Mouse (Mus musculus) embryonic facial prominence, embryonic 15.5 days (tissue): ENCODE results near the gene Ddit4. TPM values are rescaled to one million over a fixed set of nuclear protein-coding genes. Genes with fewer than 3 reads are reported as not detected.

ENCODE experiments used
- ATAC-seq: fragments of 200-750 bp; cut with Nextera tagmentation; 2 replicates; pipeline ENCODE4 v1.8.0; 2017; ENCODE audit warnings: low read depth, moderate TSS enrichment; ENCODE audit not compliant: insufficient number of reproducible peaks, low FRiP score, low TSS enrichment
- H3K27ac ChIP-seq: fragments of 300-500 bp; sonication (generic); replicated peaks from 2 replicates; pipeline ENCODE4 v1.5.1; 2015; ENCODE audit warnings: mild to moderate bottlenecking, inconsistent platforms
- H3K27me3 ChIP-seq: fragments of 300-500 bp; sonication (generic); 2 replicates; pipeline ENCODE4 v1.6.1; 2015; ENCODE audit warnings: inconsistent platforms
- H3K36me3 ChIP-seq: fragments of 300-500 bp; sonication (generic); 2 replicates; pipeline ENCODE4 v1.6.1; 2015; ENCODE audit warnings: mild to moderate bottlenecking, inconsistent platforms
- H3K4me1 ChIP-seq: fragments of 300-500 bp; sonication (generic); 2 replicates; pipeline ENCODE4 v1.6.1; 2015; ENCODE audit warnings: inconsistent platforms
- H3K4me2 ChIP-seq: fragments of 300-500 bp; sonication (generic); replicated peaks from 2 replicates; pipeline ENCODE4 v1.6.1; 2015; ENCODE audit warnings: mild to moderate bottlenecking, inconsistent platforms
- H3K4me3 ChIP-seq: fragments of 300-500 bp; sonication (generic); replicated peaks from 2 replicates; pipeline ENCODE4 v1.5.1; 2015; ENCODE audit warnings: mild to moderate bottlenecking, inconsistent platforms
- H3K9ac ChIP-seq: fragments of 300-500 bp; sonication (generic); 2 replicates; pipeline ENCODE4 v1.6.1; 2015; ENCODE audit warnings: inconsistent platforms
- H3K9me3 ChIP-seq: fragments of 300-500 bp; sonication (generic); replicated peaks from 2 replicates; pipeline ENCODE4 v1.6.1; 2016; ENCODE audit warnings: inconsistent platforms
- WGBS: fragments of 180-500 bp; shearing (Covaris S2); methylation state at CpG from one replicate; pipeline ENCODE4 v1.1.7; 2015; 5-methylcytosine and 5-hydroxymethylcytosine counted together
- polyA plus RNA-seq: library from polyadenylated mRNA; unstranded; fragments of >200 nt; fragmentation: Nextera tagmentation; extraction: Ambion mirVana; gene quantifications from 2 replicates; pipeline ENCODE4 v1.2.1, GENCODE M21; 2015

Gene Ddit4
- polyA plus RNA-seq, 1 experiment from 2014 or later, result 89.1 TPM

DNA sequence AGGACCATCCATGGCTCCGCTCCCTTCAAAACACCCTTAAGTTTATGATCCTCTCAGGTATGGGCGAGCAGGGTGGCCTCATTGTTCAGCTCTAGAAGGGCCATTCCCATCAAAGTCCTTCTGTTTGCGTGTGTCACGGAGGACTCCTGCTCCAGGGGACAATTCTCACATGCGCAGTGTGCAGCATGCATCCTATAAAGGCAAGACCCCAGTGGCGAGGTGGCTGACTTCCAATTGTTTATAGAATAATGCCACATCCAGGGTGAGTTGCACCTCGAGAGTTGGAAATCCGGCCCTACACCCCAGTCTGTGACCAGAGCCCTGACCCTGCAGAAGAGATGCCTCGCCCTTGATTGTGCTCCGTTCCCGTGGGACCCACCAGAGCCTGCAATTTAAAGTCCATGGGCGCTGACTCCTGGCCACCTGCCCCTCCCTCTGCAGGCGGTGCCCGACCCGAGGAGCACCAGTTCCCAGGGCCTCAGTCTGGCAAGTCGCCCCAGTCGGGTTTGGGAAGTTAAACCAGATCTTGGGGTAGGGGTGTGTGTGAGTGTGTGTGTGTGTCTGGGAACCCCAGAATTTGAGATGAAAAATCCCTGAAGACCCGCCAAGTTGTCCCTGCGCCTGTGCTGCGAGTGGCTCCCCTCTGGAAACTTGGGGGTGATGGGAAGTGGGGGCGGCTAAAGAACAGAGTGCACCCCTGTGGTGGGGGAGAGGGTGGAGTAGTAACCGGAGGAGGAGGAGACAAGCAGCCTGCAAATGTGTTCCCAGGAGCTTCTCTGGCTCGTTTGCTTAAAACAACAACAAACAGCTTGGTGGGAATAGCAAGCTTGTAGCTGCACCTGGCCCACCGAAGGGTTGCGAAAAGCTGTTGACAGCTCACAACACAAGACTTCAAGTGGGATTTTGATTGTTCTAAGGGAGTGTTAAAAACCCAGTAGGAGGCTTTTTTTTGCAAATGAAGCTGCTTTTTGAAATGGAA, 5.8 kb upstream of the Ddit4 start:
- no peaks in the 10 kb centered on the region for H3K27me3 ChIP-seq
- peak overlapping the region; percentile 81 for H3K27ac ChIP-seq
- H3K9me3 ChIP-seq, result no peaks in the 10 kb centered on the region
- peak overlapping the region; percentile 26; the same call in 1 of the 2 replicates for H3K9ac ChIP-seq
- WGBS, result 22% methylated on average over 25 of the region's 25 CpGs
- H3K4me2 ChIP-seq, result peak overlapping the region; percentile 33
- H3K4me3 ChIP-seq, result no peak overlapping the region; the same call in 1 of the 2 replicates
- no peaks in the 10 kb centered on the region for H3K36me3 ChIP-seq
- ATAC-seq, result peak; percentile 49
- H3K4me1 ChIP-seq, result peaks cover 40% of the 10 kb centered on the region

DNA sequence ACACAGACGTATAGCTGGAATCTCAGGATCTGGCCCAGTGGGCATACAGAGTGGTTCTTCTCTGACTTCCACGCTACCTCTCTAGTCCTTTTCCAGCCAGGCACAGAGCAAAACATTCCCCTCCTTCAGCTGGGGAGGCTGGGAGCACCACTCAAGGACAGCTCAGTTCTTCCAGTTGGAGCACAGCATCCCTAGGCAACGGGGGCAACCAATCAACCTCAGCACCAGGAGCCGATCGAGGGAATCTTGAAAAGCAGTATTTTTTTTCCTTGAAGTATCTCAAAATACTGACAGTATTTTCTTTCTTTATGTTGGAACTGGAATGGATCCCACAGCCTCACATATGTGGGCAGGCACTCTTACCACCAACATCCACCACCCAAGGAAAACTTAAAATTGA, 5.0 kb upstream of the Ddit4 start:
- 56% methylated on average over 5 of the region's 5 CpGs for WGBS
- ATAC-seq, result no peak
- H3K36me3 ChIP-seq, result no peaks in the 10 kb centered on the region
- H3K9ac ChIP-seq, result no peak overlapping the region
- H3K4me2 ChIP-seq, result no peak overlapping the region
- no peaks in the 10 kb centered on the region for H3K9me3 ChIP-seq
- H3K27ac ChIP-seq, result peak overlapping the region; percentile 81
- no peaks in the 10 kb centered on the region for H3K27me3 ChIP-seq
- no peak overlapping the region for H3K4me3 ChIP-seq
- H3K4me1 ChIP-seq, result peaks cover 42% of the 10 kb centered on the region

DNA sequence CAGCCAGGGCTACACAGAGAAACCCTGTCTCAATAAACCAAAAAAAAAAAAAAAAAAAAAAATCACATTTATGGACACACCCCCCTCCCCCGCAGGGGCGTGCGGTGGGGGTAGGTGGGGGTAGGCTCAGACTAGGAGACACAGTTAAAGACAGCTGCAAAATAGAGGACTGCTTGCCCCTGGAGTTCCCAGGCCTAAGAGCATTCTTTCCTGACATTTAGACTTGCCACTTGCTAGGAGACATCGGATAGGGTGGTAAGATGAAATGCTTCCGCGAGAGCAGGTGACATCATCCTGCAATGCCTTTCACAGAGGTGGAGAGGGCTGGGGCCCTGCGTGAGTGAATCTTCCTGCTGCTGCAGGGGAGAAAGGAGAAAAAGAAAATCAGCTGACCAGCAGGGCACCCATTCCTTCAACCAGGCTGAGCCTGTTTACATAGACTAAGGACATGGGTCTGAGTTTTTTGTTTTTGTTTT, 2.0 kb upstream of the Ddit4 start:
- Histone ChIP-seq H3K36me3 (no peaks in the 10 kb centered on the region), H3K27ac (no peak overlapping the region), H3K9me3 (no peaks in the 10 kb centered on the region), H3K27me3 (no peaks in the 10 kb centered on the region), H3K4me3 (no peak overlapping the region), H3K9ac (no peak overlapping the region), H3K4me2 (no peak overlapping the region), H3K4me1 (peaks cover 59% of the 10 kb centered on the region)
- no peak for ATAC-seq
- 30% methylated on average over 6 of the region's 7 CpGs for WGBS

GRCm38 (mm10) chr10:59952781-59953563, 1.3 kb upstream of the Ddit4 start:
- ATAC-seq, result no peak

DNA sequence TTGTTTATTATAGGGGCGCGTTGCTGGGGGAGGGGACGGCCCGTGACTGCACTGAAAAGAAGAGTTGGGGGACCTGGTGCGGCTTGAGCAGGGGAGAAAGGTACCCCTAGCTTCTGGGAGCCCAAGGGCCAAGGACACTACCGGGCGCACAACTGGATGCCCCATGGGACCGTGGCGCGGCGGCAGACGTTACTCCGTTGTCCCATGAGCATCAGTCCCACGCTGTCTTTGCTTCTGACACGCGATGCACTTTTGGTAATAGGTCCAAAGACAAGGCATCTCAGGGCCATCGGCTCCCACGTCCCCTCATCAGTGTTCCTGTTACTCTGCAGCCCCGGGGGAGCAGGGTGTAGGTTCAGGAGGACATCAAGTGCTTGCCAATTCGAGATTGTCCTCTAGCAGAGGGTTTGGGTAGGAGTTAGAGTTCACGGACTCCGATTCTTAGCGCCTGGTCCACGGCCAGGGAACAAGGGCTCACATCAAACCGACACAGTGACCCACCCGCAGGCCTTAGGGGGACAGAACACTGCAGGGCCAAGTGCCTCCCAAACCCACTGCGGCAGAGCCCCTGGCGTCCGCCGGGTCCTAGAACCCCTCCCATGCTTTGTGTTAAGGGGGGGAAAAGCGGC, 632 bp upstream of the Ddit4 start:
- Histone ChIP-seq H3K4me1 (peaks cover 54% of the 10 kb centered on the region), H3K4me3 (peak overlapping the region; percentile 90), H3K27me3 (no peaks in the 10 kb centered on the region), H3K27ac (peak overlapping the region; percentile 97), H3K36me3 (no peaks in the 10 kb centered on the region), H3K9me3 (no peaks in the 10 kb centered on the region), H3K9ac (peak overlapping the region; percentile 66), H3K4me2 (peak overlapping the region; percentile 88)
- no peak for ATAC-seq
- WGBS, result under 1% methylated on average over 31 of the region's 31 CpGs

More at GRCm38 (mm10) chr10:59952781-59953563, 1.3 kb upstream of the Ddit4 start:
- Histone ChIP-seq H3K27ac (peak overlapping the region; percentile 97), H3K9me3 (no peaks in the 10 kb centered on the region), H3K4me2 (peak overlapping the region; percentile 88), H3K36me3 (no peaks in the 10 kb centered on the region), H3K27me3 (no peaks in the 10 kb centered on the region), H3K4me1 (peaks cover 59% of the 10 kb centered on the region), H3K9ac (peak overlapping the region; percentile 66; the same call in 1 of the 2 replicates), H3K4me3 (peak overlapping the region; percentile 90)
- WGBS, result 22% methylated on average over 16 of the region's 16 CpGs

- Histone ChIP-seq H3K4me2 (peak overlapping the region; percentile 88), H3K4me1 (peaks cover 44% of the 10 kb centered on the region), H3K9ac (peak overlapping the region; percentile 94), H3K4me3 (peak overlapping the region; percentile 90), H3K9me3 (no peaks in the 10 kb centered on the region), H3K27ac (peak overlapping the region; percentile 97), H3K36me3 (no peaks in the 10 kb centered on the region), H3K27me3 (no peaks in the 10 kb centered on the region)
- WGBS, result under 1% methylated on average over 23 of the region's 23 CpGs
- ATAC-seq, result no peak
These were observed 880 bp downstream of the Ddit4 start for GRCm38 (mm10) chr10:59950716-59951191.

- peaks cover 44% of the 10 kb centered on the region for H3K4me1 ChIP-seq
- H3K27me3 ChIP-seq, result no peaks in the 10 kb centered on the region
- peak overlapping the region; percentile 88 for H3K4me2 ChIP-seq
- no peak for ATAC-seq
- H3K27ac ChIP-seq, result peak overlapping the region; percentile 97
- no peaks in the 10 kb centered on the region for H3K36me3 ChIP-seq
- H3K9ac ChIP-seq, result peak overlapping the region; percentile 94
- peak overlapping the region; percentile 90 for H3K4me3 ChIP-seq
- H3K9me3 ChIP-seq, result no peaks in the 10 kb centered on the region
- WGBS, result 27% methylated on average over 15 of the region's 15 CpGs
These were observed 1.6 kb downstream of the Ddit4 start for GRCm38 (mm10) chr10:59949783-59950605.

GRCm38 (mm10) chr10:59949255-59949648, 2.4 kb downstream of the Ddit4 start:
- Histone ChIP-seq H3K27ac (peak overlapping the region; percentile 97; the same call in 1 of the 2 replicates), H3K4me1 (peaks cover 44% of the 10 kb centered on the region), H3K9ac (no peak overlapping the region), H3K27me3 (no peaks in the 10 kb centered on the region), H3K9me3 (no peaks in the 10 kb centered on the region), H3K4me3 (peak overlapping the region; percentile 90), H3K36me3 (no peaks in the 10 kb centered on the region), H3K4me2 (peak overlapping the region; percentile 88)
- no peak for ATAC-seq
- WGBS, result 60% methylated on average over 1 of the region's 1 CpGs

GRCm38 (mm10) chr10:59948363-59949254, 3.0 kb downstream of the Ddit4 start:
- H3K9ac ChIP-seq, result no peak overlapping the region
- H3K36me3 ChIP-seq, result no peaks in the 10 kb centered on the region
- ATAC-seq, result no peak
- no peaks in the 10 kb centered on the region for H3K27me3 ChIP-seq
- no peaks in the 10 kb centered on the region for H3K9me3 ChIP-seq
- H3K4me2 ChIP-seq, result peak overlapping the region; percentile 88
- H3K4me3 ChIP-seq, result peak overlapping the region; percentile 90
- peak overlapping the region; percentile 97 for H3K27ac ChIP-seq
- WGBS, result 30% methylated on average over 6 of the region's 6 CpGs
- H3K4me1 ChIP-seq, result peaks cover 46% of the 10 kb centered on the region
